Mouse (Mus musculus): ENCODE results near the gene Fbxo28. TPM values are rescaled to one million over a fixed set of nuclear protein-coding genes. Genes with fewer than 3 reads are reported as not detected.

Fbxo28 gene
- polyA plus RNA-seq, 1 experiment from 2014 or later: 40.4 TPM

- no peak overlapping the region for H3K4me3 ChIP-seq (ENCODE audit: low read depth, low read length)
- H3K4me1 ChIP-seq (ENCODE audit: control insufficient read depth, insufficient read depth, low read length): peaks cover 2% of the 10 kb centered on the region; the same call in 1 of the 2 replicates
- no peak overlapping the region for H3K4me2 ChIP-seq (ENCODE audit: low read depth, low read length)
- H3K27me3 ChIP-seq (ENCODE audit: control insufficient read depth, insufficient read depth, low read length): no peaks in the 10 kb centered on the region
- H3K9me3 ChIP-seq (ENCODE audit: control insufficient read depth, low read length): no peaks in the 10 kb centered on the region
- H3K9ac ChIP-seq (replicated peaks; ENCODE audit: low read depth, low read length): no peak overlapping the region
- no peak overlapping the region for H3K27ac ChIP-seq (ENCODE audit: low read depth, low read length)
- H3K36me3 ChIP-seq (ENCODE audit: control insufficient read depth, insufficient read depth, low read length): peaks cover 10% of the 10 kb centered on the region; the same call in 1 of the 2 replicates
- 96% methylated on average over 6 of the region's 6 CpGs for whole genome bisulfite sequencing
- ATAC-seq (ENCODE audit: low read depth): no peak
These were observed 66.3 kb downstream of the Fbxo28 start for GRCm38 (mm10) chr1:182275109-182275508.

GRCm38 (mm10) chr1:182271632-182272031, 69.8 kb downstream of the Fbxo28 start:
- no peak overlapping the region for H3K9ac ChIP-seq (replicated peaks; ENCODE audit: low read depth, low read length)
- no peak overlapping the region for H3K27ac ChIP-seq (ENCODE audit: low read depth, low read length)
- H3K4me1 ChIP-seq (ENCODE audit: control insufficient read depth, insufficient read depth, low read length): no peaks in the 10 kb centered on the region
- H3K27me3 ChIP-seq (ENCODE audit: control insufficient read depth, insufficient read depth, low read length): no peaks in the 10 kb centered on the region
- H3K9me3 ChIP-seq (ENCODE audit: control insufficient read depth, low read length): no peaks in the 10 kb centered on the region
- no peak overlapping the region for H3K4me3 ChIP-seq (ENCODE audit: low read depth, low read length)
- H3K4me2 ChIP-seq (ENCODE audit: low read depth, low read length): no peak overlapping the region
- ATAC-seq (ENCODE audit: low read depth): no peak
- 66% methylated on average over 5 of the region's 5 CpGs for WGBS
- peaks cover 10% of the 10 kb centered on the region; the same call in 1 of the 2 replicates for H3K36me3 ChIP-seq (ENCODE audit: control insufficient read depth, insufficient read depth, low read length)

- Histone ChIP-seq H3K9me3 (ENCODE audit: control insufficient read depth, low read length) (no peaks in the 10 kb centered on the region), H3K4me1 (ENCODE audit: control insufficient read depth, insufficient read depth, low read length) (no peaks in the 10 kb centered on the region), H3K36me3 (ENCODE audit: control insufficient read depth, insufficient read depth, low read length) (peaks cover 10% of the 10 kb centered on the region; the same call in 1 of the 2 replicates), H3K4me3 (ENCODE audit: low read depth, low read length) (no peak overlapping the region), H3K27me3 (ENCODE audit: control insufficient read depth, insufficient read depth, low read length) (no peaks in the 10 kb centered on the region), H3K9ac (replicated peaks; ENCODE audit: low read depth, low read length) (no peak overlapping the region), H3K27ac (ENCODE audit: low read depth, low read length) (no peak overlapping the region), H3K4me2 (ENCODE audit: low read depth, low read length) (no peak overlapping the region)
- ATAC-seq (ENCODE audit: low read depth): no peak
- WGBS: 89% methylated on average over 5 of the region's 5 CpGs
These were observed 70.3 kb downstream of the Fbxo28 start for GRCm38 (mm10) chr1:182271130-182271529.

GRCm38 (mm10) chr1:182268317-182268716, 73.1 kb downstream of the Fbxo28 start:
- H3K9ac ChIP-seq (replicated peaks; ENCODE audit: low read depth, low read length): no peak overlapping the region
- no peaks in the 10 kb centered on the region for H3K36me3 ChIP-seq (ENCODE audit: control insufficient read depth, insufficient read depth, low read length)
- no peak overlapping the region for H3K27ac ChIP-seq (ENCODE audit: low read depth, low read length)
- no peak overlapping the region for H3K4me3 ChIP-seq (ENCODE audit: low read depth, low read length)
- H3K9me3 ChIP-seq (ENCODE audit: control insufficient read depth, low read length): no peaks in the 10 kb centered on the region
- no peak for ATAC-seq (ENCODE audit: low read depth)
- H3K4me1 ChIP-seq (ENCODE audit: control insufficient read depth, insufficient read depth, low read length): no peaks in the 10 kb centered on the region
- H3K4me2 ChIP-seq (ENCODE audit: low read depth, low read length): no peak overlapping the region
- 60% methylated on average over 4 of the region's 4 CpGs for WGBS
- H3K27me3 ChIP-seq (ENCODE audit: control insufficient read depth, insufficient read depth, low read length): no peaks in the 10 kb centered on the region

- WGBS: 92% methylated on average over 11 of the region's 11 CpGs
- no peak overlapping the region for H3K9ac ChIP-seq (replicated peaks; ENCODE audit: low read depth, low read length)
- no peak overlapping the region for H3K4me3 ChIP-seq (ENCODE audit: low read depth, low read length)
- H3K4me2 ChIP-seq (ENCODE audit: low read depth, low read length): no peak overlapping the region
- no peak overlapping the region for H3K27ac ChIP-seq (ENCODE audit: low read depth, low read length)
- no peaks in the 10 kb centered on the region for H3K4me1 ChIP-seq (ENCODE audit: control insufficient read depth, insufficient read depth, low read length)
- H3K9me3 ChIP-seq (ENCODE audit: control insufficient read depth, low read length): no peaks in the 10 kb centered on the region
- no peak for ATAC-seq (ENCODE audit: low read depth)
- H3K36me3 ChIP-seq (ENCODE audit: control insufficient read depth, insufficient read depth, low read length): no peaks in the 10 kb centered on the region
- no peaks in the 10 kb centered on the region for H3K27me3 ChIP-seq (ENCODE audit: control insufficient read depth, insufficient read depth, low read length)
These were observed 75.4 kb downstream of the Fbxo28 start for GRCm38 (mm10) chr1:182266028-182266525.

Other genes starting within 250 kb of the Fbxo28 start
- gene Srp9, start 216.9 kb downstream of the Fbxo28 start, polyA plus RNA-seq (2014; fragmentation: Nextera tagmentation; extraction: Ambion mirVana): 151 and 153 TPM in 2 replicates
- not detected in 2 replicates for gene Vmn1r1, start 177.1 kb downstream of the Fbxo28 start, polyA plus RNA-seq (2014; fragmentation: Nextera tagmentation; extraction: Ambion mirVana)
- gene Degs1, start 58.8 kb downstream of the Fbxo28 start, polyA plus RNA-seq (2014; fragmentation: Nextera tagmentation; extraction: Ambion mirVana): 96.7 and 101 TPM in 2 replicates
- gene Trp53bp2, start 67.5 kb upstream of the Fbxo28 start, polyA plus RNA-seq (2014; fragmentation: Nextera tagmentation; extraction: Ambion mirVana): 16.9 and 23.8 TPM in 2 replicates
- gene Capn2, start 176.0 kb upstream of the Fbxo28 start, polyA plus RNA-seq (2014; fragmentation: Nextera tagmentation; extraction: Ambion mirVana): 64.8 and 91.7 TPM in 2 replicates
- 0.14 TPM in 1 of 2 replicates, not detected in the other for gene Capn8, start 223.4 kb upstream of the Fbxo28 start, polyA plus RNA-seq (2014; fragmentation: Nextera tagmentation; extraction: Ambion mirVana)

Measured in neural tube, embryonic 14.5 days (tissue).